Mouse (Mus musculus) hindbrain, postnatal 0 days (tissue): ENCODE results near the gene Brms1l. TPM values are rescaled to one million over a fixed set of nuclear protein-coding genes. Genes with fewer than 3 reads are reported as not detected.

Experiments
- ATAC-seq: fragments of 200-750 bp; cut with Nextera tagmentation; 2 replicates; pipeline ENCODE4 v1.8.0; 2017; ENCODE audit warnings: mild to moderate bottlenecking, moderate TSS enrichment, moderate library complexity
- DNase-seq: peaks from one replicate; pipeline ENCODE4 v3.0.0-alpha.2; 2015; ENCODE audit warnings: low spot score
- H3K27ac ChIP-seq: fragments of 300-500 bp; sonication (generic); 2 replicates; pipeline ENCODE4 v1.5.1; 2014; ENCODE audit warnings: mild to moderate bottlenecking
- H3K27me3 ChIP-seq: fragments of 300-500 bp; sonication (generic); 2 replicates; pipeline ENCODE4 v1.6.1; 2014; ENCODE audit warnings: low read length, mixed read lengths; ENCODE audit not compliant: insufficient read depth
- H3K36me3 ChIP-seq: fragments of 300-500 bp; sonication (generic); 2 replicates; pipeline ENCODE4 v1.6.1; 2014; ENCODE audit warnings: low read length, mixed read lengths; ENCODE audit not compliant: insufficient read depth
- H3K4me1 ChIP-seq: fragments of 300-500 bp; sonication (generic); 2 replicates; pipeline ENCODE4 v1.6.1; 2014; ENCODE audit warnings: antibody characterized with exemption, low read length, mixed read lengths; ENCODE audit not compliant: insufficient read depth
- H3K4me2 ChIP-seq: fragments of 300-500 bp; sonication (generic); 2 replicates; pipeline ENCODE4 v1.6.1; 2014; ENCODE audit warnings: low read depth, mild to moderate bottlenecking, low read length, moderate library complexity, mixed read lengths
- H3K4me3 ChIP-seq: fragments of 300-500 bp; sonication (generic); 2 replicates; pipeline ENCODE4 v1.5.1; 2014; ENCODE audit warnings: low read length
- H3K9ac ChIP-seq: fragments of 300-500 bp; sonication (generic); replicated peaks from 2 replicates; pipeline ENCODE4 v1.6.1; 2014; ENCODE audit warnings: mild to moderate bottlenecking, low read length, moderate library complexity, mixed read lengths
- H3K9me3 ChIP-seq: fragments of 300-500 bp; sonication (generic); 2 replicates; pipeline ENCODE4 v1.6.1; 2016; ENCODE audit warnings: low read length, mixed read lengths
- CTCF ChIP-seq: IDR thresholded peaks from 2 replicates; pipeline ENCODE4 v1.5.1; 2016; ENCODE audit warnings: antibody characterized with exemption, control low read depth, low read depth
- WGBS: fragments of 180-500 bp; shearing (Covaris S2); extraction: QIAGEN DNeasy Blood & Tissue Kit; methylation state at CpG from one replicate; pipeline ENCODE4 v1.1.7; 2014; 5-methylcytosine and 5-hydroxymethylcytosine counted together
- microRNA-seq, 2 experiments: library from miRNA; unstranded; fragments of <30 nt; microRNA quantifications; one replicate each; pipeline ENCODE4; 2016
- polyA plus RNA-seq: library from polyadenylated mRNA; unstranded; fragments of >200 nt; fragmentation: Nextera tagmentation; extraction: Ambion mirVana; gene quantifications from 2 replicates; pipeline ENCODE4 v1.2.1, GENCODE M21; 2015
- total RNA-seq: library from RNA; depleted of rRNA; stranded (reverse); fragments of >200 nt; gene quantifications from 2 replicates; pipeline ENCODE4 v1.2.3, GENCODE M21; 2014; rRNA removed

Brms1l gene
- total and polyA plus RNA-seq, 2 experiments from 2014 or later = 29.1 to 39.3 TPM

DNA sequence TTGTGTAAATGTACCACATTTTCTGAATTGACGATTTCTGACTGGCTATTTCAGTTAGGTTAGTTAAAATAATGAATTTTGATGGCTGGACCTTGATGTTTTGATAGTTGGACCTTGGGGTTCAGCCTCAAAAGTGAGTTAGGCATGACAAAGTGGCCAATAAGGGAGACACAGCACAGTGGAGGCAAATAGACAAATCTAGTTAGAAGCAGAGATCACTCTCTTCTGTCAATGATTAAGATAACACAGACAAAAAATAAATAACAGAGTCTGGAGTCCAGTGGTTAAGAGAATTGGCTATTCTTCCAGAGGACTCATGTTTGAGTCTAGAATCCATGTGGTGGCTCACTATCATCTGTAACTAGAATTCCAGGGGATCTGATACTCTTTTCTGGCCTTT, 68.7 kb downstream of the Brms1l start:
- H3K4me2 ChIP-seq = no peak overlapping the region
- no peaks in the 10 kb centered on the region for H3K4me1 ChIP-seq
- H3K9ac ChIP-seq = no peak overlapping the region
- no peak overlapping the region for H3K4me3 ChIP-seq
- H3K36me3 ChIP-seq = no peaks in the 10 kb centered on the region
- H3K9me3 ChIP-seq = no peaks in the 10 kb centered on the region
- H3K27me3 ChIP-seq = no peaks in the 10 kb centered on the region
- DNase-seq (no peak), ATAC-seq (no peak)
- 87% methylated on average over 1 of the region's 1 CpGs for WGBS
- H3K27ac ChIP-seq = no peak overlapping the region
- TF ChIP-seq CTCF = no peak

DNA sequence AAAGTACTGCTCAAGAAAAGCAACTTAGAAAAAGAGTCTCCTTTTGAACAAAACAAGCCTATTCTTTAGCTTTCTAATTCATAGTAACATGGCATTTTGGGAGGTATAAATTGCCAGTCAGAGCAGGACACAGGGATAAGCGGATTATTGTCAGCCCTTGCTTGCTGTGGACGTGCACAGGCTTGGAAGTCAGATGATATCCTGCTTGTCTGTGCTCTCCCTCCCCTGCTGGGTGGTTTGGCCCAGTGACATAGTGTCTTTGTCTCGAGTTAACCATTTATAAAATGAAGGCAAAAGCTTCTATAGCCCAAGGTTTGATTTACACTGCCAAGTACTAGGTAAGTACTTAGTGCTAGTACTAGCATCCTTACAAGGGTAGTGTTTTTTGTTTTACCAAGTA, 76.0 kb downstream of the Brms1l start:
- H3K4me3 ChIP-seq = no peak overlapping the region
- no peaks in the 10 kb centered on the region for H3K36me3 ChIP-seq
- H3K9ac ChIP-seq = no peak overlapping the region
- no peak for ATAC-seq
- no peak for DNase-seq
- no peak for TF ChIP-seq CTCF
- no peaks in the 10 kb centered on the region for H3K4me1 ChIP-seq
- no peaks in the 10 kb centered on the region for H3K27me3 ChIP-seq
- H3K27ac ChIP-seq = no peak overlapping the region
- no peak overlapping the region for H3K4me2 ChIP-seq
- H3K9me3 ChIP-seq = no peaks in the 10 kb centered on the region
- 20% methylated on average over 3 of the region's 3 CpGs for WGBS

DNA sequence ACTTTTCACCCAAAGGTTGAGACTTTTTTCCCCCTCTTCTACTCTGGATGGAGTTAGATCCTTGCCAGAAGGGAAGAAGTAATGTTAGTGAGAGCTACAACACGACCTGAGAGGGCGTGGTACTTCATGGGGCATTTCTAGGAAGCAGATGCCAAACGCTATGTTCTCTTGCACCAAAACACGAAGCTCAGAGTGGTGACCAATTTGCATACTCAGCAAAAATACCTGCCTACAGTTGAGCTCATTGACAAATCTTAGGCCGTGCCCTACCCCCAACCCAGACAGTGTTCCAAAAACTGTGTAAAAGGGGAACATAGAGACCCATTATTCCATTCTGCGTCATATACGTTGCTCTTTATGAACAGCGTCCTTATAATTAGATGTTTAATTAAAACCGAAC, 77.1 kb downstream of the Brms1l start:
- DNase-seq = no peak
- 77% methylated on average over 9 of the region's 9 CpGs for WGBS
- Histone ChIP-seq H3K9ac (no peak overlapping the region), H3K27me3 (no peaks in the 10 kb centered on the region), H3K4me2 (no peak overlapping the region), H3K4me3 (no peak overlapping the region), H3K9me3 (no peaks in the 10 kb centered on the region), H3K4me1 (no peaks in the 10 kb centered on the region), H3K36me3 (no peaks in the 10 kb centered on the region), H3K27ac (no peak overlapping the region)
- no peak for TF ChIP-seq CTCF
- ATAC-seq = no peak

DNA sequence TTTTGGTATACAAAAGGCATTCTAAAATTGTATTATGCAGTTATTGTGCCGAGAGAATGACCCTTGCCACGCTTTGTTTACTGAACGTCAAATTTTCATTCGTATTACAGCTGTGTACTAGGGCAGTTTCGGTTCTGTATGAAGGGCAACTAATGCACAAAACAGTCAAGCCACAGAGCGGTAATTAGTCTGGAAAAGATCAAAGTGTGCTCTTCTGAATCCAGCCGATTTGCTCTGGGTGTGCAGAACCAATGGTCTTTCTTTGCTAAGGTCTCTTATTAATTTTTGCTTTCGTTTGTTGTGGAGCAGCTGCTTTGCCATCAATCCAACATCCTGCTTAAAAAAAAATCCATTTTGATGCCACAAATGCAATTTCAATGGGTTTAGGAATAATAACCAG, 80.1 kb downstream of the Brms1l start:
- no peaks in the 10 kb centered on the region for H3K27me3 ChIP-seq
- 0 out of 2 replicates have a peak overlapping the region, but pooled peaks have one; percentile 5 for H3K4me2 ChIP-seq
- no peak overlapping the region for H3K9ac ChIP-seq
- 48% methylated on average over 8 of the region's 8 CpGs for whole genome bisulfite sequencing
- no peaks in the 10 kb centered on the region for H3K4me1 ChIP-seq
- H3K9me3 ChIP-seq = no peaks in the 10 kb centered on the region
- no peaks in the 10 kb centered on the region for H3K36me3 ChIP-seq
- TF ChIP-seq CTCF = no peak
- no peak overlapping the region for H3K27ac ChIP-seq
- H3K4me3 ChIP-seq = no peak overlapping the region
- no peak for DNase-seq
- no peak for ATAC-seq

DNA sequence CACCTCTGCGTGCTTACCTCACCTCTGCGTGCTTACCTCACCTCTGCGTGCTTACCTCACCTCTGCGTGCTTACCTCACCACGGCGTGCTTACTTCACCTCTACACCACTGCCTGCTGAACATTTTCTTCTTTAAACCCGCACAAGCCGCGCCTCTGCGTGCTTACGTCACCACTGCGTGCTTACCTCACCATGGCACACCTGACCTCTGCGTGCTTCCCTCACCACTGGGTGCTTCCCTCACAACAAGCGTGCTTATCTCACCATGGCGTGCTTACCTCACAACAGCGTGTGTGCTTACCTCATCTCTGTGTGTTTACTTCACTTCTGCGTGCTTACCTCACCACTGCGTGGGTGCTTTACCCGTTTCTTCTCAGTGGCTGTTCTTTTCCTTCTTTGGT, 80.9 kb downstream of the Brms1l start:
- WGBS = 96% methylated on average over 19 of the region's 19 CpGs
- no peaks in the 10 kb centered on the region for H3K27me3 ChIP-seq
- H3K9ac ChIP-seq = no peak overlapping the region
- ATAC-seq (no peak), DNase-seq (no peak)
- H3K9me3 ChIP-seq = no peaks in the 10 kb centered on the region
- H3K27ac ChIP-seq = no peak overlapping the region
- no peaks in the 10 kb centered on the region for H3K4me1 ChIP-seq
- H3K4me2 ChIP-seq = no peak overlapping the region
- H3K4me3 ChIP-seq = no peak overlapping the region
- H3K36me3 ChIP-seq = no peaks in the 10 kb centered on the region
- no peak for TF ChIP-seq CTCF

Small RNAs within 50 kb of the gene (microRNA-seq; reads per million reads assigned to microRNA genes)
- gene Gm23394 = 2.5 to 4.3 reads per million in 2 experiments

Other genes starting within 250 kb of the Brms1l start
- gene Insm2, start 236.9 kb upstream of the Brms1l start, total RNA-seq = 3.9 and 8.3 TPM in 2 replicates
- gene Insm2, start 236.9 kb upstream of the Brms1l start, polyA plus RNA-seq = 2.5 and 2.7 TPM in 2 replicates
- 94.3 and 110 TPM in 2 replicates for gene Ralgapa1, start 15.2 kb upstream of the Brms1l start, total RNA-seq
- 17.5 and 18.5 TPM in 2 replicates for gene Ralgapa1, start 15.2 kb upstream of the Brms1l start, polyA plus RNA-seq